Mouse (Mus musculus): Measurements from ENCODE around the gene Endou. TPM values are rescaled to one million over a fixed set of nuclear protein-coding genes. Genes with fewer than 3 reads are reported as not detected.

Endou gene
- polyA plus RNA-seq, 1 experiment = 2.1 TPM

GRCm38 (mm10) chr15:97754476-97754875 lies 23.3 kb upstream of the Endou start:
- DNase-seq (ENCODE audit: low spot score) = no peak

GRCm38 (mm10) chr15:97752491-97752890 lies 21.4 kb upstream of the Endou start:
- DNase-seq (ENCODE audit: low spot score) = no peak

GRCm38 (mm10) chr15:97751676-97752075 lies 20.5 kb upstream of the Endou start:
- DNase-seq (ENCODE audit: low spot score) = no peak

GRCm38 (mm10) chr15:97750697-97751096 lies 19.6 kb upstream of the Endou start:
- DNase-seq (ENCODE audit: low spot score) = no peak

GRCm38 (mm10) chr15:97749841-97750240 lies 18.7 kb upstream of the Endou start:
- no peak for DNase-seq (ENCODE audit: low spot score)

GRCm38 (mm10) chr15:97749397-97749796 lies 18.3 kb upstream of the Endou start:
- DNase-seq (ENCODE audit: low spot score) = no peak

- DNase-seq (ENCODE audit: low spot score) = no peak
Measured at GRCm38 (mm10) chr15:97748964-97749363, 17.8 kb upstream of the Endou start.

- no peak for DNase-seq (ENCODE audit: low spot score)
Measured at GRCm38 (mm10) chr15:97748309-97748708, 17.2 kb upstream of the Endou start.

- no peak for DNase-seq (ENCODE audit: low spot score)
Measured at GRCm38 (mm10) chr15:97747486-97747885, 16.3 kb upstream of the Endou start.

GRCm38 (mm10) chr15:97746748-97747147 lies 15.6 kb upstream of the Endou start:
- no peak for DNase-seq (ENCODE audit: low spot score)

GRCm38 (mm10) chr15:97746278-97746677 lies 15.1 kb upstream of the Endou start:
- no peak for DNase-seq (ENCODE audit: low spot score)

GRCm38 (mm10) chr15:97745331-97745730 lies 14.2 kb upstream of the Endou start:
- no peak for DNase-seq (ENCODE audit: low spot score)

- no peak for DNase-seq (ENCODE audit: low spot score)
Measured at GRCm38 (mm10) chr15:97744930-97745329, 13.8 kb upstream of the Endou start.

GRCm38 (mm10) chr15:97743961-97744525 lies 12.9 kb upstream of the Endou start:
- no peak for DNase-seq (ENCODE audit: low spot score)

- DNase-seq (ENCODE audit: low spot score) = no peak
Measured at GRCm38 (mm10) chr15:97743210-97743609, 12.1 kb upstream of the Endou start.

GRCm38 (mm10) chr15:97742600-97742999 lies 11.5 kb upstream of the Endou start:
- no peak for DNase-seq (ENCODE audit: low spot score)

- DNase-seq (ENCODE audit: low spot score) = no peak
Measured at GRCm38 (mm10) chr15:97742074-97742473, 10.9 kb upstream of the Endou start.

- DNase-seq (ENCODE audit: low spot score) = no peak
Measured at GRCm38 (mm10) chr15:97741662-97742061, 10.5 kb upstream of the Endou start.

- no peak for DNase-seq (ENCODE audit: low spot score)
Measured at GRCm38 (mm10) chr15:97740283-97740732, 9.2 kb upstream of the Endou start.

GRCm38 (mm10) chr15:97738923-97739322 lies 7.8 kb upstream of the Endou start:
- no peak for DNase-seq (ENCODE audit: low spot score)

- no peak for DNase-seq (ENCODE audit: low spot score)
Measured at GRCm38 (mm10) chr15:97731988-97732387, 849 bp upstream of the Endou start.

- DNase-seq (ENCODE audit: low spot score) = no peak
Measured at GRCm38 (mm10) chr15:97730365-97730764, 774 bp downstream of the Endou start.

- no peak for DNase-seq (ENCODE audit: low spot score)
Measured at GRCm38 (mm10) chr15:97728804-97729203, 2.3 kb downstream of the Endou start.

- no peak for DNase-seq (ENCODE audit: low spot score)
Measured at GRCm38 (mm10) chr15:97728394-97728793, 2.7 kb downstream of the Endou start.
